Mouse (Mus musculus) erythroid progenitor cell, adult 5-6 weeks (primary cell): ENCODE data around the gene Vmp1. TPM values are rescaled to one million over a fixed set of nuclear protein-coding genes. Genes with fewer than 3 reads are reported as not detected.

Experiments
- ATAC-seq: replicated peaks from 2 replicates; pipeline ENCODE4 v1.8.0; 2016; ENCODE audit warnings: moderate number of reproducible peaks, mild to moderate bottlenecking, moderate TSS enrichment, inconsistent platforms; ENCODE audit not compliant: poor library complexity, low FRiP score, severe bottlenecking
- total RNA-seq, 2 experiments: library from RNA; stranded (forward) in 1 of 2; stranded (reverse) in 1 of 2; fragments of 150-400 nt in 1 of 2; fragments of 186-747, 209-891 nt in 1 of 2; gene quantifications; 2 replicates each; pipeline versions ENCODE4 v1.2.3 to v1.2.4; 2015 to 2017; ENCODE audit warnings: low replicate concordance in 2 of 2

Vmp1 gene
- total RNA-seq, 2 experiments from 2014 or later = 73.2 to 113 TPM

DNA sequence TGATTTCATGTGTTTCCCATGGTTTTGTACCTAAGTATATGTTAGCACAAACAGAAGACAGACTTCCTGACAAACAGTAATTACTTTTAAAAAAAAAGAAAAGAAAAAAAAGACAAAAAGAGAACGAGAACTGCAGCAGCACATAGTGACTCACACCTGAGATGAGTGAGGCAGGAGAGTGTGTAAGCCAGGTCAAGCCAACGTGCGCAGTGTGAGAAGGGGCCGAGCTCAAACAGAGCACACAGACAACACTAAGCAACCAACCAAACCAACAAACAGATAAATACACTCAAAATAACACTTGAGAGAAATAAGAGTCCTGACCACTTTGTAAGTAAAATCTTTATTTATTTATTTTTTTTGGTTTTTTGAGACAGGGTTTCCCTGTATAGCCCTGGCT, 93.6 kb downstream of the Vmp1 start:
- no peak for ATAC-seq

DNA sequence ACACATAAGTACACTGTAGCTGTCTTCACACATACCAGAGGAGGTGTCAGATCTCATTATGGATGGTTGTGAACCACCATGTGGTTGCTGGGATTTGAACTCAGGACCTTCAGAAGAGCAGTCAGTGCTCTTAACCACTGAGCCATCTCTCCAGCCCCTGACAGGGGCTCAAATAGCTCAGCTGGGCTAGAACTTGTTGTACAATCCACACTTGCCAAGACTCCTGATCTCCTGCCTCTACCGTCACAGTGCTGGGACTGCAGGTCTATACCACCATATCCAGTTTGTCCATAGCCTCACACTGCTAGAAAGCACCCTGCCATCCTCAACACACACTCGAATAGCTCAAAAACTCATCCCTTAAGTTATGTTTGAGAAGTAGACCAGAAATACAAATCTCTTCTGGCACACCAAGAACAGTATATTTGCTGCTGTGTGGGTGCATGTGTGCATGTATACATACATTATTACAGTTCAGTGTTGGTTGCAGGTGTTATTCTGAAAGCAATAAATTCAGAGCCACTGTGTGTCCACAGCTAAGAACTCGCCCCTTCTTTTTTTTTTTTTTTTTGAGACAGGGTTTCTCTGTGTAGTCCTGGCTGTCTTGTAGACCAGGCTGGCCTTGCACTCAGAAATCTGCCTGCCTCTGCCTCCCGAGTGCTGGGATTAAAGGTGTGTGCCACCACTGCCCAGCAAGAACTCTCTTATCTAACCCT, 94.9 kb downstream of the Vmp1 start:
- ATAC-seq = no peak

DNA sequence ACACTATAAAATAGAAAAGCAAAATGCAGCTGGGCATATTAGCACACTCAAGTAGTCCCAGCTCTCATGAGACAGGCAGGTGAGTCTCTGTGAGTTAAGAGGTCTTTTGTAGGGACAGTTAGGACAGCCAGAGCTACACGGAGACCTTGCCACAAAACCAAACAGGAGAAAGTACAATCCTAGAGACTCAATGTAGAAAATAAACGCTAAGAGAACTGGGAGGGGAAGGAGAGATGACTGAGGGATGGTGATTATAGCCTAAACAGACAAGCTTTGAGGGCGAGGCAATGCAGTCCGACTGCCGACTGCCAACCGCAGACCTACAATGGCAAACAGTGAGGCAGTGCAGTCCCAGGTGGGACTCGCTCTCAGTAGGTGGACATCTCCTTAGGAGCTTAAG, 95.8 kb downstream of the Vmp1 start:
- ATAC-seq = peak; percentile 47; the same call in 1 of the 2 replicates

DNA sequence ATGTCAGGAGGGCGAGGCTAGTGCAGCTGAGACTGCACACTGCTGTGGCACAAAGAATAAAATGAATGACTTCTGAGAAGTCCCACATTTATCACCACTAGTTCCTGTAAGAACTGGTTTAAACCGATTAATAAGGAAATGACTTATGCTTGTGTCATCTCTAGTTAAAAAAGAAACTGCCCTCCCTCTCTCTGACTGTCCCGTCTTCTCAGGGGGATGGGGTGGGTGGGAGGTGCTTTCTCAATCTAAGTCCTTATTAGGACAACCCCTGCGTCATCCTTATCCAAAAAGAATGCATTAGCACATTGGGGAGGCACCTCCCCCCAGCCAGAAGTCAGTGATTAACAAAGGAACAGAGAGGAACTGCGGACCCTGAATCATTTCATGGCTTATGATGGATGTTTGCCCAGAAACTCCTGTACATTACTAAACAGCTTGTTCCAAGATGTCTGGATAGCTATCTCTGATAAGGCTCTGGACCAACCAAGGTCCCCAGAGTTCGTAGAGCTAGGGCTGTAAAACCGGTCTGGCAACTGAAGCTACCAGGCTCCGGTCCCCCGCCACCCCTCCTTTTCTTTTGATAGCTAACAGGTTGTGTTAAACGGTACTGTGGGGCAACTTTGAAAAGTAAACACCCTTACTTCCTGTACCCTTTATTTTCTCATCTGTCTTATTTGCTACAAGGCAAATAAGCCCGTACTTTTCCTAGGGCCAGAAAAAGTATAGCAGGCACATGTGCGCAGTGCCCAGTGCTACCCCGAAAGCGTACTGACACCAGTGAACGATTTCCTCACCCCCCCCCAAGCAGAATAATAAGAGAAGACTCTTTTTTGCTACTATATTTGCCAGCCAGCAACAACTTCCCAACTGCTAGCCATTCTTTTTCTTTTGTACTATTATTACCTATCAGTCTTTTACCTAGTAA, 96.5 kb downstream of the Vmp1 start:
- peak; percentile 47 for ATAC-seq

DNA sequence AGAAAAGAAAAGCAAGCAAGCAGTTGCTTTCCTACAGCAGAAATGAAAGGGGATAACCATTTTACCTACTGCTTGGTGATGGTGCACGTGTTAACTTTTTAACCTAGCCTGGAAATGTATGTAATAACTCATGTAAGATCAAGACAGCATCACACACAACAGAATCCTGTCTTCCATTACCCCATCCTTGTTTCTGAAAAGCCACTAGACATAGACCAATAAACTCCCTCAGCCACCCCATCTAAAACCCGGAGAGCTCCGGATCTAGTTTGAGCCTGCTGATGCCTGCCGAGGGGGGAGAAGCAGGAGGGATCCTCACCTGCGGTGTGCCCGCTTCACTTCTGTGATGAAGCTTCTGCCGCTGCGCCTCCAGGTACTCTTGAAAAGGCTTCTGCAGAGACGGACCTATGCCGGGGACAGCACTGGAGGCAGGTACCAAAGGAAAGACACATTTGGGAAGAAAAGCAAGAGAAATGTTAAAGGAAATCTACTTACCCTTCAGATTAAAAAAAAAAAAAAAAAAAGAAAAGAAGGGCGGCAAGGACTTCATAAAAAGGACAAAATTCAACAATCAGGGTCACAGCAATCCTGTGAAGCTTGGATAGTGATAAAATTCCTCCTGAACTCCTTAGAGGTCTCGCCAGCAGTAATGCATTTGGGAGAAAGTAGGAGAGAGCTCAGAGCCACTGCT, 97.3 kb downstream of the Vmp1 start:
- ATAC-seq = peak; percentile 41; the same call in 1 of the 2 replicates

DNA sequence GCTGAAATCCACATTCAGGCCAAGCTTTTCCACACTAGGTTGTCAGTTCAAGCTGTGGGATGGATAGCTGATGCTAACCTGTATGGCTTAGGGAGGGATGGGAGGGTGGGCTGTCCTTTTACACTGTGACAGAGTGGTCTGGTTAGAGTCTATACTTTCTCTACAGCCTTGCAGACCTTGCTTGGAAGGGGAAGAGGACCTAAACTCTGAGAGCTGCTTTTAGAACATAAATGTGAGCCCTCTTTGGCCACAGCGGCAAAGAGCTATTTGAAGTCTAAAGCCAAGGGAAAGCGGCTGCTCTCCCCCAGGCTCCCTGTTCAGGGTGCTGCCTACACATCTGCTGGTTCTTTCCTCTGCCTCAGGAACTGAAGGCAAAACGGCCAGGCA, 98.0 kb downstream of the Vmp1 start:
- no peak for ATAC-seq

DNA sequence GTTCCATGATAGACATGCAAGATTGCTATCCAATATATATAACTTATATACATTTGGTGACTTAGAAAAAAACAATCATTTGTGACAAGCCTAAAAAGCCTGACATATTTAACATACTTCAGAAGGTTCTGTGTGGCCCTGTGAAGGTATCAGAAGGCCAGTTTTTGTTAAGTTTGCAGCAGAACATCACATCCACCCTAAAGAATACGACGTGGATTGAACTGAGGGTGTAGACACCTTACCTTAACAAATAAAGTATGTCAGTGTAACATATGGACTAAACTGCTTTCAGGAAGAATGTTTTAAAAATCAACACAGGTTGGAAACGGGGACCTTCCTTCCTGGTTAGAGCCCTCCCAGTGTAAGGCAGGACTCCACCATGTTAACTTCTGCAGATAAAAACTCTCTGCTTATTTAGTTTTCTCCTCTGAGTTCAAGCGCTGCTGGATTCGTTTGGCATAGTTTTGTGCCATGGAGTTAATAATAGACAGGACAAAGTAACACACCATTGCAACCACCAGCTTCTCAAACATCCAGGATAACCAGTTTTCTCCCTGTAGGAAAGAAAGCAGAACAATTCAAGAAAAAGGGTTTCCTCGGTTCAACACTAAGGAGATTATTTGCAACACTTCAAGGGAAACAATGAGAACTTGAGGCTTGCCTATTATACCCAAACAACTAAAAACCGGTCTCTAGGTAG, 98.6 kb downstream of the Vmp1 start:
- no peak for ATAC-seq

DNA sequence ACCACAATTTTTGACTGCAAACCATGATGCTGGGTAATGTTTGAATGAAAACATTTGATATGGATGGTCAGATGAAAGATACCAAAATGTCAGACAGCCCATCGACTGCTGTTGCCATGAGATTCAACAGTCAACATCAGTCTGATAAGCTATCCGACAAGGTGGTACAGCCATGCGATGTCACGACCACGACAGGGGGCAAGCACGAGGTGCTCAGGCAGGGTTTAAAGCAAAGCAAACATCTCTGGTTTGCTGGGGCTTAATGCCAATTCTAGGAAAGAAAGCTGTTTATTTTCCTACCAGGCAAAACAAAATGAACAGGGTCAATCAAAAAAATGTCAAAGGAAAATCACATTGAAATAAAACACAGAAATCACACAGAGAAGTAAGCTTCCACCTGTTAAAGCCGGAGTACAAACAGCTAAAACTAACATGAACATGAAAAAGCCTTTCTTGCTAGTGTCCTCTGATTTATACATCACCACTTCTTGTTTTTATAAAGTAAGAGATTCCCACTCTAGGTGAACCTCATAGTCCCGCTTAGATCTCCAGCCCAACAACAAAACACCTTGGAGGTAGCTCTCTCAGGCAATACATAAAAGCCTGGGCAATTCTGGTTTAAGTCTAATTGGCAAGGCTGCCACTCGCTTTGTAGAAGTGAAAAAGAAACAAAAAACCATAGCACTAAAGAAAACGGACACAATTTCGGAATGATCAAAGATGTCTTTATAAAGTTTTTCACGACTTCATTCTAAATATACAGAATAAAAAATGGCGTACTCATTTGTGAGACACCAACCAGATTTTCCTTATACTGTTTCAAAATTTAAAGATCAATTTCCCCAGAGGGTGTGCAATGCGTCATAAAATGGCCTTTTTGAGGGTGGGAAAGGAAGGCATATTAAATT, 99.4 kb downstream of the Vmp1 start:
- no peak for ATAC-seq

DNA sequence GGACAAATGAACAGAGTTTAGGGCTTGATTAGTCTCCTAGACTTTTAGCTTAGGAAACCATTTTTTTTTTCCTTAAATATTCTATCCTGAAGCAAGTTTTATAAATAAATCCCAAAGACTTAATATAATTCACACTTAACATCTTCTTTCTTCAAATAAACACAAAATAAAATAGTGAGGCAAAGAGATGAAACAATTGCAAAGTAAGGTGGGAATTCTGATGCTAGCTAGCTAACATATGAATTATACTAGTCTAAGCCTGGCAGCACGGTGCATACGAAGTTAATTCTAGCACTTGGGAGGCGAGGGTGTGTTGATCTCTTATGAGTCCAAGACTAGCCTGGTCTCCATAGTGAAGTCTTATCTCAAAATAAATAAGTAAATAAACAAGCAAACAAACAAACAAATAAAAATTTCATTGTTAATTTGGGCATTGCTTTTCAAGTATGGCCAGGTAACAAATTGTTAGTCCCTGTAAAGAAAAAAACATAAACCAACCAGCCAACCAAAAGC, 100.3 kb downstream of the Vmp1 start:
- ATAC-seq = no peak

DNA sequence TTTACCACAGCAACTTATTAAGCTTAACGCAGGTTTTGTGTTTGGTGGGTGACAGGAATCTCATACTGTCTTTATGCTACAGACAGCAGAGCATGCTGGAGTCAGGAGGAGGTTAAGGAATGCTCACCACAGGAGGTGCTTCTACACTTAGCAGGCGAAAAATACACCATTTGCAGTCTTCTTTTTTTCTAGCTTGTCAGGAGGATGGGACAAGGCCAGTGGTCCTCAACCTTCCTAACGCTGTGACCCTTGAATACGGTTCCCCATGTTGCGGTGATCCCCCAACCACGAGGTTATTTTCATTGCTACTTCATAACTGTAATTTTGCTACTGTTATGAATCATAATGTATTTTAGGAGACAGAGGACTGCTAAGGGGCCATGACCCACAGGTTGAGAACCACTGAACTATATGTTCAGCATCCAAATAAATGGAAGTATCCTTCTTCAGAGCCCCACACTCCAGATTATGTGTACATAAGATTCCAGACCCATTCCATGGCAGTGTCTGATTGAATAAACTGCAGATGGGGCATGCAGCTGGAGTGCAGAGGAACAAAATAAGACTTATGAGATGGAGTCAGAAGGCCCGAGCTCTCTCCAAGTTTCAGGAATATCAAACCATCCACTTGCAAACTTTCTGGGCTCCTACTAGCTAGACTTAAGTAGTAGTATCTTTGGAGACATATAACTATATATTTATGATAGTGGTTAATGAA, 100.9 kb downstream of the Vmp1 start:
- ATAC-seq = no peak

DNA sequence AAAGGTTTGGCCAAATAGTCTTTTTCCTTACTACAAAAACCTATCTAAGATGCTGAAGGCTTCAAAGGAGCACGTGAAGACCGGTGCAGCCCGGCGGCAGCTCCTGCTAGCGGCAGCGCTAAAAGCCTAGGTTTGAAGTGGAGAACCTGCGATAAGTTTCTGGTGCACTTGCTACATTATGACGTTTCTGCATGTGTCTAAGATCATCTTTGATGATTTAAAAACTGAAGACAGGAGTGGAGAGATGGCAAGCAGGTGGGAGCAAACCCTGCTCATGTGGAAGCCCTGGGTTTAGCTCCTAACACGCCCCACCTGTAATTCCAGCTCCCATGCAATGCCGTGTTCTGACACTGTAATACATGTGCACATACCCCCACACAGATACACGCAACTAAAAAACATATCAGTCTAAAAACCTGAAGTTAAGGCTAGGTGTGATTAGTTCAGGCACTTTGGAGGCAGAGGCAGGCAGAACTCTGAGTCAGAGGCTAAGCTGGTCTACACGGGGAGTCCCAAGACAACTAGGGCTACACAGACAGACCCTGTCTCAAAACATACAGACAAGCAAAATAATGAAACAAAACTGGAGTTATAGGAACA, 101.6 kb downstream of the Vmp1 start:
- peak; percentile 30; the same call in 1 of the 2 replicates for ATAC-seq

DNA sequence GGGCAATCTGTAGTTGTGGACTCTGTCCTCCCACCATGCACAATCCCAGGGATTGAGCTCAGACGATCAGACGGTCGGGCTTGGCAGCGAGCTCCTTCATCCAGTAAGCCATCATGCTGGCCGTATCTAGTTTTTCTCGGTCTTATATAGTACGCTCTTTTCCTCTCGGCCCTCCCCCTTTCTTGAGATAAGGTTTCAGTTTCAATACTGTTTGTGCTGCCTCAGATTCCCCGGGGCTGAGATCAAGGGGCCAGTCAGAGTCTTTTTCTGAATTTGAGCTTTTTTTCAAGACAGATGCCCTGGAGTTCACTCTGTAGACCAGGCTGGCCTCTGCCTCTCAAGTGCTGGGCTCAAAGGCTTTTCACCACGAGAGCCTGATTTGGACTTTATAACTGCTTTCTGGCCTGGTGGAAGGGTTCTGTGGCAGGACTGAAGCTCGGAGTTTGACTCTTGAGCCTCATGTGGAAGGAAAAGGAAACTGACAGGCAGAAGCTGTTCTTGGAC, 102.3 kb downstream of the Vmp1 start:
- peak; percentile 84 for ATAC-seq

DNA sequence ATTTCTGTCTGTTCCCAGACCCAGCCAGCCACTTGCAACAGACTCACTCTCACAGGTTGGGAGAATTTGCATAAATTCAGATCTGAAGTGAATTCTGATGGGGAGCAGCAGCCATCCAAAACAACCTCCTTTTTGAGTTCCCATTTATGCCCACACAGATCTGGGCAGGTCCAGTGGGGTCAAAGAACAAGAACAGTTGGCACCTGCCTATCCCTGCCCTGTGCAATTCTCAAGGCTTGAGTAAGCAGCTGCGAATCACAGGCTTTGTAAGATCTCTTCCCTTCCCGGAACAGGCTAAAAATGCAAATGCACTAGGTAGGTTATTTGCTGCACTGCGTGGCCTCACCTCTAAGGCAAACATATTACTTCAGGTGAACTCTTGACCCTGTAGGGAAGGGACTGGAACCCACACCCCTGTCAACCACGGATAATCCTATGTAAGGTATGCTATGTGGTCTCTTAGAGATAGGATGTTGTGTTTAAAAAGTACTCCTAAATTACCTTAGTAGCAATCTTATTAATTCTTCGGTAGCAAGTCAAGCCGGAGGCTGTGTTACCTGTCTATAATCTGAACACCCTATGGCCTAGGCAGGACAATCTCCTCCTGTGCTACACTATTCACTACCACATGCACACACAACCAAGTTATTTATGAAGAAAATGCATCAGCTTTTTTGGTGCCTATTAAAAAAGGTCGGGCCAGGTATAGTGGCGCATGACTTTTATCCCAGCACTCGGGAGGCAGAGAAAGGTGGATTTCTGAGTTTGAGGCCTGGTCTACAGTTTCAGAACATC, 103.1 kb downstream of the Vmp1 start:
- ATAC-seq = no peak

DNA sequence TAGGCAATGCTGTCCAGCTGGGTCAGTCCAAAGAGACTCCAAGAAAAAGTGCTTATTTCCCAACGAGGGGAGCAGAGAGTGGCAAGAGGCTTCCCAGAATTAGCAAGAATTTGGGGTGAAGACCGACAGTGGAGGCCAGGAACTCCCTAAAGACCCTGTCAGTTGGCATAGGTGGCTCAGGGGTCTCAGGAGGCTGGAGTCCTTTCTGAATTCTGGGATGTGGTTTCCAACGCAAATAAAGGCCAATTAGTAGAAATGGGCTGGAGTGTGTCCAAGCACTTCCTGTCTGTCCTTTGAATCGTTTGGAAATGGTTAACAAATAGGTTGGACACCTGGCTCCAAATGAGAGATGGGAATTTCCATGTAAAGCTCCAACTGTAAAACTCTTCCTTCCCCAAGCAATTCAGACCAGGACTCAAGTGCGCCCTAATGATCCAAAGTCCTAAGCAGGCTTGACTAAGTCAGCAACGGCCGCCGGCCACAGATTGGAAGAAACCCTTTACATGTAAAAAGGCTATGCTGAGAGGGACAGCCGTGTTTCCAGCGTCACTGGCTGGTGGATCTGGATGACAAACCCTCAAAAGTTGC, 103.8 kb downstream of the Vmp1 start:
- no peak for ATAC-seq

DNA sequence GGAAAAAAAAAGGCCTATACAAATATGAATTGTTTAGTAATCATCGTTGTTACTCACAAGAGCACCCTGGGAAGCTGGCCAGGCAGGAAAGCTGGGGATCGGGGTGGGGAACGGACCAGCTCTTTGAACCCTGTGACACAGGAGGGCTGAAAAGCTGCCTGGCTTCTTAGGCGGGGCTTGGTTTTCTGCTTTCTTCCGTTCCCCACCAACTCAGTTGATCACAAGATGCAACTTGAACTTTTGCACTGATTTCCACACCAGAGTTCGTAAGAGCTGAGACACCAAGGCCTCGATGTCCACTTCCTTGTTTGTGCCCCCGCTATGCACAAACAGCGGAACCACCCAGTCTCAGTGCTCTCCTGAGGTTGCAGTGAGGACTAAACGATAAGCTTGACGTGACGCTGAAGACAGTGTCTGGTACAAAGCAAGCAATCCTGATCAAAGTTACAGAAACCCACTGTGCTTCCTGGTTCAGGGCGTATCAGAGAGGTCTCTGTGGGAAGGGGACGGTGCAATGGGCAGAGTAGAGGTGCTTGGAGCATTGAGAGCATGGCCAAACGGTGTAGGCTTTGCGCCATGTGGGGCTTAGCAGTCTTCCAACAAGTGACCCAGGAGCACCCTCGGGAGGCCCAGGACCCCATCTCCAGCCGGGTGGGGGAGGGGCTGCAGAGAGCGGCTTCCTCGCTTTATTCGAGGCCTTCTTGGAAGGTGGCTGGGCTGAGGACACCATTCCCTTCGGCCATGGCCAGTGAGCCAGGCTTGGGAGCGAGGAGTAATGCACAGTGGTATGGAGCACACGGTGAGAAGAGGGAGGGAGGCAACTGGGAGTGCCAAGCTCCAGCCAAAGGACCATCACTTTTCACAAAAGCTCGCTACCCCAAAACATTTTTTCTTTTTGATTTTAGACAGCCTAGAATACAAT, 104.6 kb downstream of the Vmp1 start:
- ATAC-seq = no peak
